In the genomic region with DNA sequence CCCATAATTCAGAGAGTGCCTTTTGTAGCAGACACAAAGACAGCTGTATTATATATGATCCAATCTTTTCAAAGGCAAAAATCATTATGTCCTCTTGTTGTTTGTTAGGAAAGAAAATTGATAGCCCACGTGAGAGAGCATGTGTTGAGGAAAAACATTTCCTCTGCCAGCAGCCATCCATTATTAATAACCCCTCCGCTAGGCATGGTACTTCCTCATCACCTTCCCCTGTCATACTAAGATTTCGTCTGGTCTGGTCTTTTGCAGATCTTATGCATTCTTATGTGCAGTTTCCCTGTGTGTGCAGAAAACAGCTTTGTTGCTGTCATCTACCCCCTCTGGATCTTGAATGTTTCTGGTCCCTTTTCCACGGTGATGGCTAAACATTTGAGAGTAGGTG, we compare ENCODE assay signal across 29 mouse cellular contexts.
DNase-seq lines count a peak whose midpoint lies in the region; ATAC-seq lines count a peak whose summit lies in the region.
"Had no signal": no experiment of that assay in that cellular context is flagged by ENCODE, and none has a peak within 500 bp of the region (broad histone marks: within the 10 kb centered on the region; RNA-seq: fewer than 3 reads in every experiment).

No protein-coding gene starts in this region.

- no peak overlapping the region for H3K4me3 ChIP-seq in forebrain, embryonic 14.5 days (ENCODE audit: low read depth, low read length)
- no peak overlapping the region for H3K4me3 ChIP-seq in forebrain, embryonic 12.5 days (replicated peaks)
- H3K4me3 ChIP-seq in hindbrain, embryonic 11.5 days (ENCODE audit: low read depth, low read length), result no peak overlapping the region
- no peak overlapping the region for H3K4me3 ChIP-seq in hindbrain, embryonic 14.5 days (replicated peaks; ENCODE audit: low read length)
- H3K4me3 ChIP-seq: embryonic facial prominence, embryonic 10.5 days; embryonic facial prominence, embryonic 13.5 days; erythroblast, embryonic 14.5 days; heart, embryonic 12.5 days; heart, embryonic 15.5 days; hindbrain, embryonic 10.5 days; hindbrain, embryonic 15.5 days had no signal

- no peak overlapping the region for H3K27ac ChIP-seq in forebrain, embryonic 14.5 days (ENCODE audit: low read depth, low read length)
- H3K27ac ChIP-seq in forebrain, embryonic 12.5 days, result no peak overlapping the region
- H3K27ac ChIP-seq in hindbrain, embryonic 11.5 days (ENCODE audit: low read depth, low read length), result no peak overlapping the region
- no peak overlapping the region for H3K27ac ChIP-seq in hindbrain, embryonic 14.5 days
- H3K27ac ChIP-seq: embryonic facial prominence, embryonic 10.5 days; embryonic facial prominence, embryonic 13.5 days; heart, embryonic 15.5 days; hindbrain, embryonic 10.5 days; hindbrain, embryonic 15.5 days had no signal

- ATAC-seq in forebrain, embryonic 14.5 days, result 0 out of 2 replicates have a peak, but pooled peaks have one; percentile 18
- ATAC-seq in forebrain, embryonic 12.5 days (ENCODE audit: low FRiP score), result no peak
- peak; percentile 64 for ATAC-seq in hindbrain, embryonic 11.5 days (ENCODE audit: low FRiP score)
- no peak for ATAC-seq in hindbrain, embryonic 14.5 days (ENCODE audit: low FRiP score)
- ATAC-seq: intestine, postnatal 0 days had no signal

- H3K4me1 ChIP-seq in forebrain, embryonic 14.5 days (ENCODE audit: control insufficient read depth, insufficient read depth, low read length), result no peaks in the 10 kb centered on the region
- no peaks in the 10 kb centered on the region for H3K4me1 ChIP-seq in forebrain, embryonic 12.5 days
- H3K4me1 ChIP-seq in hindbrain, embryonic 11.5 days (replicated peaks; ENCODE audit: control insufficient read depth, insufficient read depth, low read length), result no peaks in the 10 kb centered on the region
- H3K4me1 ChIP-seq in hindbrain, embryonic 14.5 days (replicated peaks; ENCODE audit: control insufficient read depth, insufficient read depth, low read length), result no peaks in the 10 kb centered on the region
- H3K4me1 ChIP-seq: embryonic facial prominence, embryonic 10.5 days; embryonic facial prominence, embryonic 13.5 days; heart, embryonic 12.5 days; heart, embryonic 15.5 days; hindbrain, embryonic 10.5 days; hindbrain, embryonic 15.5 days had no signal

- H3K27me3 ChIP-seq in forebrain, embryonic 14.5 days (replicated peaks; ENCODE audit: control insufficient read depth, insufficient read depth, low read length), result no peaks in the 10 kb centered on the region
- H3K27me3 ChIP-seq in forebrain, embryonic 12.5 days, result no peaks in the 10 kb centered on the region
- no peaks in the 10 kb centered on the region for H3K27me3 ChIP-seq in hindbrain, embryonic 11.5 days (ENCODE audit: control insufficient read depth, insufficient read depth, low read length)
- H3K27me3 ChIP-seq in hindbrain, embryonic 14.5 days (ENCODE audit: control insufficient read depth, insufficient read depth, low read length), result no peaks in the 10 kb centered on the region
- H3K27me3 ChIP-seq: CH12.LX; embryonic facial prominence, embryonic 13.5 days; heart, embryonic 12.5 days; heart, embryonic 15.5 days; hindbrain, embryonic 15.5 days had no signal

- H3K36me3 ChIP-seq in forebrain, embryonic 14.5 days (ENCODE audit: control insufficient read depth, insufficient read depth, low read length), result no peaks in the 10 kb centered on the region
- H3K36me3 ChIP-seq in forebrain, embryonic 12.5 days (replicated peaks), result no peaks in the 10 kb centered on the region
- no peaks in the 10 kb centered on the region for H3K36me3 ChIP-seq in hindbrain, embryonic 11.5 days (ENCODE audit: control insufficient read depth, insufficient read depth, low read length)
- no peaks in the 10 kb centered on the region for H3K36me3 ChIP-seq in hindbrain, embryonic 14.5 days (replicated peaks; ENCODE audit: control insufficient read depth, insufficient read depth)
- H3K36me3 ChIP-seq: embryonic facial prominence, embryonic 10.5 days; embryonic facial prominence, embryonic 13.5 days; heart, embryonic 12.5 days; heart, embryonic 15.5 days; hindbrain, embryonic 10.5 days; hindbrain, embryonic 15.5 days had no signal

- H3K4me2 ChIP-seq in forebrain, embryonic 14.5 days (ENCODE audit: low read length), result no peak overlapping the region
- no peak overlapping the region for H3K4me2 ChIP-seq in forebrain, embryonic 12.5 days
- H3K4me2 ChIP-seq in hindbrain, embryonic 11.5 days (replicated peaks; ENCODE audit: low read depth, low read length), result no peak overlapping the region
- no peak overlapping the region for H3K4me2 ChIP-seq in hindbrain, embryonic 14.5 days (replicated peaks)
- H3K4me2 ChIP-seq: embryonic facial prominence, embryonic 13.5 days; heart, embryonic 12.5 days; heart, embryonic 15.5 days; hindbrain, embryonic 15.5 days had no signal

- no peaks in the 10 kb centered on the region for H3K9me3 ChIP-seq in forebrain, embryonic 14.5 days (replicated peaks; ENCODE audit: control insufficient read depth, low read length)
- H3K9me3 ChIP-seq in forebrain, embryonic 12.5 days, result no peaks in the 10 kb centered on the region
- H3K9me3 ChIP-seq in hindbrain, embryonic 11.5 days (ENCODE audit: control insufficient read depth, low read length), result no peaks in the 10 kb centered on the region
- H3K9me3 ChIP-seq in hindbrain, embryonic 14.5 days (ENCODE audit: control insufficient read depth, low read length), result no peaks in the 10 kb centered on the region
- H3K9me3 ChIP-seq: embryonic facial prominence, embryonic 10.5 days; embryonic facial prominence, embryonic 13.5 days; heart, embryonic 12.5 days; heart, embryonic 15.5 days; hindbrain, embryonic 10.5 days; hindbrain, embryonic 15.5 days had no signal

- WGBS in forebrain, embryonic 14.5 days, result 76% methylated on average over 4 of the region's 4 CpGs
- 74% methylated on average over 4 of the region's 4 CpGs for WGBS in forebrain, embryonic 12.5 days
- WGBS in hindbrain, embryonic 11.5 days, result 68% methylated on average over 4 of the region's 4 CpGs
- WGBS in hindbrain, embryonic 14.5 days, result 64% methylated on average over 4 of the region's 4 CpGs

- DNase-seq in forebrain, embryonic 14.5 days (ENCODE audit: low spot score), result no peak
- DNase-seq in hindbrain, embryonic 11.5 days (ENCODE audit: low spot score), result no peak
- DNase-seq in hindbrain, embryonic 14.5 days (ENCODE audit: low spot score), result no peak
- DNase-seq in ES-CJ7 (ENCODE audit: low read depth, low spot score), result peak; percentile 6
- peak; percentile 11 for DNase-seq in mesoderm, embryonic 11.5 days (ENCODE audit: low read depth, low spot score)
- no peak for DNase-seq in lung, postnatal 4 days
- no peak for DNase-seq in frontal cortex, postnatal 10 days (ENCODE audit: low spot score in 2 of 2)
- DNase-seq: adrenal gland, adult 2 months; adrenal gland, postnatal 14 days; B cell, adult 2 months; cerebellum, adult 11-12 months; cerebellum, adult 8-10 months; cerebellum, postnatal 10 days; cerebellum, postnatal 36 days; embryo, embryonic 11 days; gastrocnemius, postnatal 25 days; heart, adult 18-20 months; heart, postnatal 10 days; heart, postnatal 36 days had no signal

- H3K9ac ChIP-seq in forebrain, embryonic 14.5 days (ENCODE audit: low read length), result no peak overlapping the region
- no peak overlapping the region for H3K9ac ChIP-seq in forebrain, embryonic 12.5 days
- H3K9ac ChIP-seq in hindbrain, embryonic 11.5 days (ENCODE audit: low read depth, low read length), result no peak overlapping the region
- H3K9ac ChIP-seq in hindbrain, embryonic 14.5 days, result no peak overlapping the region
- H3K9ac ChIP-seq: embryonic facial prominence, embryonic 13.5 days; heart, embryonic 12.5 days; heart, embryonic 15.5 days; hindbrain, embryonic 15.5 days had no signal

Comparison
In these comparisons a context has a peak if more than half of its experiments do, and no peak if none do; other contexts are left out.
1. ATAC-seq: peak in forebrain, embryonic 14.5 days (single experiment) and hindbrain, embryonic 11.5 days (single experiment); none in forebrain, embryonic 12.5 days (single experiment) and hindbrain, embryonic 14.5 days (single experiment).
2. DNase-seq: peak in ES-CJ7 (single experiment) and mesoderm, embryonic 11.5 days (single experiment); none in forebrain, embryonic 14.5 days (single experiment), hindbrain, embryonic 11.5 days (single experiment), hindbrain, embryonic 14.5 days (single experiment), lung, postnatal 4 days (0 of 2) and frontal cortex, postnatal 10 days (0 of 2).